Mouse (Mus musculus) left cerebral cortex, adult 18-20 months (tissue): ENCODE data around the gene Tchh. TPM values are rescaled to one million over a fixed set of nuclear protein-coding genes. Genes with fewer than 3 reads are reported as not detected.
"Not testable (repeated sequence)": the region's sequence is repeated elsewhere in the genome, so short reads cannot be mapped to it uniquely, and the experiment has no call there.

ENCODE experiments used
- DNase-seq, 2 experiments: peaks; one replicate each; pipeline ENCODE4 v3.0.0; 2021 to 2022; ENCODE audit warnings: low spot score in 2 of 2, mixed read lengths in 1 of 2
- microRNA-seq, 2 experiments: library from miRNA; unstranded; fragments of <30 nt; microRNA quantifications; one replicate each; pipeline ENCODE4 v1.2.0; 2021
- total RNA-seq, 2 experiments: library from RNA; stranded (reverse); gene quantifications; 2 replicates each; pipeline ENCODE4 v1.2.3; 2021

Gene Tchh
- total RNA-seq, 2 experiments from 2014 or later, result 2.8 to 3.0 TPM

- no peak for DNase-seq
Measured at GRCm38 (mm10) chr3:93492176-93492575, 50.0 kb downstream of the Tchh start.

- DNase-seq, result peak; percentile 51 to 53
Measured at GRCm38 (mm10) chr3:93493992-93494391, 51.9 kb downstream of the Tchh start.

GRCm38 (mm10) chr3:93494774-93495173 lies 52.6 kb downstream of the Tchh start:
- not testable (repeated sequence) for DNase-seq

GRCm38 (mm10) chr3:93497131-93497530 lies 55.0 kb downstream of the Tchh start:
- DNase-seq, result no peak

Small RNA genes lying within 50 kb of the gene (microRNA-seq; reads per million reads assigned to microRNA genes)
- 0 reads per million in 2 experiments for gene Gm22752

Other genes starting within 250 kb of the Tchh start
- gene Flg2, start 245.1 kb upstream of the Tchh start, total RNA-seq, result not detected
- gene Flg, start 168.8 kb upstream of the Tchh start, total RNA-seq, result not detected
- under 1 TPM in 1 of 2 experiments, not detected in 1; 0.07 TPM for gene Hrnr, start 122.6 kb upstream of the Tchh start, total RNA-seq
- gene Rptn, start 48.6 kb upstream of the Tchh start, total RNA-seq, result not detected
- not detected for gene Tchhl1, start 26.4 kb downstream of the Tchh start, total RNA-seq
- 10 to 100 TPM in 1 of 2 experiments, 1 to 10 TPM in 1; 7.2 to 14.6 TPM for gene S100a11, start 78.2 kb downstream of the Tchh start, total RNA-seq
- 10 to 100 TPM; 47.3 to 49.9 TPM for gene S100a10, start 112.8 kb downstream of the Tchh start, total RNA-seq
- not detected for gene Tdpoz2, start 210.4 kb downstream of the Tchh start, total RNA-seq
- not detected for gene Tdpoz1, start 234.0 kb downstream of the Tchh start, total RNA-seq